Mouse (Mus musculus): ENCODE data around the gene Atoh7. TPM values are rescaled to one million over a fixed set of nuclear protein-coding genes. Genes with fewer than 3 reads are reported as not detected.

Atoh7 gene
- polyA plus RNA-seq, 1 experiment from 2014 or later, result not detected

- Histone ChIP-seq H3K9me3 (replicated peaks) (no peaks in the 10 kb centered on the region), H3K4me2 (peak overlapping the region; percentile 96), H3K9ac (peak overlapping the region; percentile 54), H3K36me3 (no peaks in the 10 kb centered on the region), H3K27me3 (peaks cover 47% of the 10 kb centered on the region), H3K4me1 (replicated peaks) (peaks cover 10% of the 10 kb centered on the region; the same call in 1 of the 2 replicates), H3K4me3 (peak overlapping the region; percentile 57), H3K27ac (no peak overlapping the region)
- under 1% methylated on average over 62 of the region's 62 CpGs for WGBS
- ATAC-seq (replicated peaks; ENCODE audit: insufficient number of reproducible peaks, insufficient read depth, low FRiP score, low read depth), result peak; percentile 64
Observed at GRCm38 (mm10) chr10:63099941-63100562, 601 bp downstream of the Atoh7 start.

- Histone ChIP-seq H3K27me3 (peaks cover 47% of the 10 kb centered on the region), H3K9me3 (replicated peaks) (no peaks in the 10 kb centered on the region), H3K4me3 (peak overlapping the region; percentile 57), H3K4me2 (peak overlapping the region; percentile 96), H3K36me3 (no peaks in the 10 kb centered on the region), H3K9ac (peak overlapping the region; percentile 54), H3K4me1 (replicated peaks) (peaks cover 10% of the 10 kb centered on the region; the same call in 1 of the 2 replicates), H3K27ac (no peak overlapping the region)
- ATAC-seq (replicated peaks; ENCODE audit: insufficient number of reproducible peaks, insufficient read depth, low FRiP score, low read depth), result no peak
- 23% methylated on average over 9 of the region's 9 CpGs for WGBS
Observed at GRCm38 (mm10) chr10:63100657-63101056, 1.2 kb downstream of the Atoh7 start.

- WGBS, result 54% methylated on average over 5 of the region's 5 CpGs
- Histone ChIP-seq H3K4me2 (no peak overlapping the region), H3K36me3 (peaks cover 11% of the 10 kb centered on the region), H3K9ac (no peak overlapping the region), H3K27ac (no peak overlapping the region), H3K9me3 (replicated peaks) (no peaks in the 10 kb centered on the region), H3K4me3 (no peak overlapping the region), H3K27me3 (no peaks in the 10 kb centered on the region), H3K4me1 (replicated peaks) (no peaks in the 10 kb centered on the region)
- ATAC-seq (replicated peaks; ENCODE audit: insufficient number of reproducible peaks, insufficient read depth, low FRiP score, low read depth), result no peak
Observed at GRCm38 (mm10) chr10:63113027-63113604, 13.7 kb downstream of the Atoh7 start.

- H3K4me1 ChIP-seq (replicated peaks), result no peaks in the 10 kb centered on the region
- ATAC-seq (replicated peaks; ENCODE audit: insufficient number of reproducible peaks, insufficient read depth, low FRiP score, low read depth), result no peak
- WGBS, result 82% methylated on average over 6 of the region's 6 CpGs
- H3K27me3 ChIP-seq, result no peaks in the 10 kb centered on the region
- peaks cover 11% of the 10 kb centered on the region for H3K36me3 ChIP-seq
- no peak overlapping the region for H3K9ac ChIP-seq
- H3K9me3 ChIP-seq (replicated peaks), result no peaks in the 10 kb centered on the region
- H3K4me2 ChIP-seq, result no peak overlapping the region
- H3K27ac ChIP-seq, result no peak overlapping the region
- no peak overlapping the region for H3K4me3 ChIP-seq
Observed at GRCm38 (mm10) chr10:63113716-63114360, 14.4 kb downstream of the Atoh7 start.

- Histone ChIP-seq H3K9me3 (replicated peaks) (no peaks in the 10 kb centered on the region), H3K27me3 (no peaks in the 10 kb centered on the region), H3K4me2 (no peak overlapping the region), H3K4me1 (replicated peaks) (no peaks in the 10 kb centered on the region), H3K9ac (no peak overlapping the region), H3K4me3 (no peak overlapping the region), H3K27ac (no peak overlapping the region), H3K36me3 (peaks cover 11% of the 10 kb centered on the region)
- ATAC-seq (replicated peaks; ENCODE audit: insufficient number of reproducible peaks, insufficient read depth, low FRiP score, low read depth), result no peak
- 85% methylated on average over 15 of the region's 15 CpGs for WGBS
Observed at GRCm38 (mm10) chr10:63115881-63116280, 16.4 kb downstream of the Atoh7 start.

- Histone ChIP-seq H3K4me3 (no peak overlapping the region), H3K9me3 (replicated peaks) (no peaks in the 10 kb centered on the region), H3K36me3 (peaks cover 11% of the 10 kb centered on the region), H3K27me3 (no peaks in the 10 kb centered on the region), H3K27ac (no peak overlapping the region), H3K9ac (no peak overlapping the region), H3K4me1 (replicated peaks) (no peaks in the 10 kb centered on the region), H3K4me2 (no peak overlapping the region)
- no peak for ATAC-seq (replicated peaks; ENCODE audit: insufficient number of reproducible peaks, insufficient read depth, low FRiP score, low read depth)
- WGBS, result 88% methylated on average over 9 of the region's 9 CpGs
Observed at GRCm38 (mm10) chr10:63116376-63116775, 16.9 kb downstream of the Atoh7 start.

- Histone ChIP-seq H3K27me3 (no peaks in the 10 kb centered on the region), H3K36me3 (peaks cover 11% of the 10 kb centered on the region), H3K4me2 (no peak overlapping the region), H3K27ac (no peak overlapping the region), H3K4me3 (no peak overlapping the region), H3K9me3 (replicated peaks) (no peaks in the 10 kb centered on the region), H3K9ac (no peak overlapping the region), H3K4me1 (replicated peaks) (no peaks in the 10 kb centered on the region)
- WGBS, result 90% methylated on average over 8 of the region's 8 CpGs
- ATAC-seq (replicated peaks; ENCODE audit: insufficient number of reproducible peaks, insufficient read depth, low FRiP score, low read depth), result no peak
Observed at GRCm38 (mm10) chr10:63117583-63117982, 18.1 kb downstream of the Atoh7 start.

- 70% methylated on average over 14 of the region's 14 CpGs for WGBS
- no peak overlapping the region for H3K9ac ChIP-seq
- peaks cover 11% of the 10 kb centered on the region for H3K36me3 ChIP-seq
Observed at GRCm38 (mm10) chr10:63119916-63120315, 20.5 kb downstream of the Atoh7 start.

GRCm38 (mm10) chr10:63121961-63122360 is 22.5 kb downstream of the Atoh7 start:
- ATAC-seq (replicated peaks; ENCODE audit: insufficient number of reproducible peaks, insufficient read depth, low FRiP score, low read depth), result no peak
- H3K27me3 ChIP-seq, result no peaks in the 10 kb centered on the region
- H3K4me2 ChIP-seq, result no peak overlapping the region
- no peaks in the 10 kb centered on the region for H3K4me1 ChIP-seq (replicated peaks)
- H3K36me3 ChIP-seq, result peaks cover 9% of the 10 kb centered on the region
- no peaks in the 10 kb centered on the region for H3K9me3 ChIP-seq (replicated peaks)
- 84% methylated on average over 14 of the region's 14 CpGs for WGBS
- no peak overlapping the region for H3K27ac ChIP-seq
- H3K4me3 ChIP-seq, result no peak overlapping the region
- H3K9ac ChIP-seq, result no peak overlapping the region

More at GRCm38 (mm10) chr10:63119916-63120315, 20.5 kb downstream of the Atoh7 start:
- no peak for ATAC-seq (replicated peaks; ENCODE audit: insufficient number of reproducible peaks, insufficient read depth, low FRiP score, low read depth)
- Histone ChIP-seq H3K4me1 (replicated peaks) (no peaks in the 10 kb centered on the region), H3K4me2 (no peak overlapping the region), H3K4me3 (no peak overlapping the region), H3K27me3 (no peaks in the 10 kb centered on the region), H3K27ac (no peak overlapping the region), H3K9me3 (replicated peaks) (no peaks in the 10 kb centered on the region)

- H3K36me3 ChIP-seq, result peaks cover 6% of the 10 kb centered on the region
- H3K9me3 ChIP-seq (replicated peaks), result no peaks in the 10 kb centered on the region
- WGBS, result 34% methylated on average over 8 of the region's 8 CpGs
- H3K27me3 ChIP-seq, result no peaks in the 10 kb centered on the region
- no peak overlapping the region for H3K4me2 ChIP-seq
- 0 out of 2 replicates have a peak, but pooled peaks cover 3% of the 10 kb centered on the region for H3K4me1 ChIP-seq (replicated peaks)
- H3K27ac ChIP-seq, result no peak overlapping the region
- no peak for ATAC-seq (replicated peaks; ENCODE audit: insufficient number of reproducible peaks, insufficient read depth, low FRiP score, low read depth)
- no peak overlapping the region for H3K9ac ChIP-seq
- no peak overlapping the region for H3K4me3 ChIP-seq
Observed at GRCm38 (mm10) chr10:63122516-63122915, 23.1 kb downstream of the Atoh7 start.

GRCm38 (mm10) chr10:63123141-63123540 is 23.7 kb downstream of the Atoh7 start:
- H3K27ac ChIP-seq, result no peak overlapping the region
- no peak overlapping the region for H3K9ac ChIP-seq
- 69% methylated on average over 8 of the region's 8 CpGs for WGBS

More at GRCm38 (mm10) chr10:63123141-63123540, 23.7 kb downstream of the Atoh7 start:
- Histone ChIP-seq H3K27me3 (no peaks in the 10 kb centered on the region), H3K4me3 (no peak overlapping the region), H3K9me3 (replicated peaks) (no peaks in the 10 kb centered on the region), H3K4me1 (replicated peaks) (peaks cover 8% of the 10 kb centered on the region; the same call in 1 of the 2 replicates), H3K36me3 (peaks cover 3% of the 10 kb centered on the region; the same call in 1 of the 2 replicates), H3K4me2 (no peak overlapping the region)
- no peak for ATAC-seq (replicated peaks; ENCODE audit: insufficient number of reproducible peaks, insufficient read depth, low FRiP score, low read depth)
